Mouse (Mus musculus) lung, adult 2 months (tissue): ENCODE measurements around the gene Eif4h.
A peak's percentile ranks its signal among the peaks of the same experiment; 100 is the strongest.

Experiments
- CTCF ChIP-seq: fragments of 200-500 bp; IDR thresholded peaks from 2 replicates; pipeline ENCODE4 v1.5.1; 2011; ENCODE audit warnings: mild to moderate bottlenecking, low read length, control low read depth; ENCODE audit not compliant: insufficient read depth
- POLR2A ChIP-seq: fragments of 200-500 bp; IDR thresholded peaks from 2 replicates; pipeline ENCODE4 v1.6.1; 2011; ENCODE audit warnings: low read depth, mild to moderate bottlenecking, control low read depth, low read length, borderline replicate concordance; ENCODE audit errors: extremely low read depth

GRCm38 (mm10) chr5:134571730-134572507 is 67.4 kb downstream of the Eif4h start:
- TF ChIP-seq POLR2A (peak; percentile 17; the same call in 1 of the 2 replicates), CTCF (no peak)
